Mouse (Mus musculus): ENCODE data around the gene Rimkla. TPM values are rescaled to one million over a fixed set of nuclear protein-coding genes. Genes with fewer than 3 reads are reported as not detected.
"Not testable (repeated sequence)": the region's sequence is repeated elsewhere in the genome, so short reads cannot be mapped to it uniquely, and the experiment has no call there.

The Rimkla gene
- 4.1 and 4.4 TPM in 2 replicates for polyA plus RNA-seq (2015; fragmentation: Nextera tagmentation; extraction: Ambion mirVana)

GRCm38 (mm10) chr4:119492291-119492932 lies at the start of gene Rimkla:
Gene Rimkla (minus strand): TSS chr4:119492628.
- no peak within 1 kb of the TSS; the same call in 1 of the 2 replicates for H3K27ac ChIP-seq (replicated peaks)
- peaks cover 45% of the 10 kb centered on the region for H3K27me3 ChIP-seq (replicated peaks)
- peak; percentile 45 for ATAC-seq (ENCODE audit: extremely low read depth, insufficient number of reproducible peaks, low FRiP score, low TSS enrichment)
- peak within 1 kb of the TSS; percentile 69 for H3K4me3 ChIP-seq
- H3K4me1 ChIP-seq, result peaks cover 10% of the 10 kb centered on the region; the same call in 1 of the 2 replicates
- H3K9ac ChIP-seq, result peak within 1 kb of the TSS; percentile 83
- no peaks in the 10 kb centered on the region for H3K36me3 ChIP-seq
- peak within 1 kb of the TSS; percentile 88 for H3K4me2 ChIP-seq
- WGBS, result under 1% methylated on average over 56 of the region's 77 CpGs
- no peaks in the 10 kb centered on the region for H3K9me3 ChIP-seq

GRCm38 (mm10) chr4:119540533-119540890 lies 48.1 kb upstream of the Rimkla start:
- H3K27me3 ChIP-seq (replicated peaks), result no peaks in the 10 kb centered on the region
- no peaks in the 10 kb centered on the region for H3K36me3 ChIP-seq
- peak overlapping the region; percentile 99 for H3K9ac ChIP-seq
- peak overlapping the region; percentile 98 for H3K4me3 ChIP-seq
- H3K4me2 ChIP-seq, result peak overlapping the region; percentile 89
- no peak for ATAC-seq (ENCODE audit: extremely low read depth, insufficient number of reproducible peaks, low FRiP score, low TSS enrichment)
- WGBS, result 6% methylated on average over 10 of the region's 10 CpGs
- H3K4me1 ChIP-seq, result peaks cover 45% of the 10 kb centered on the region
- no peaks in the 10 kb centered on the region for H3K9me3 ChIP-seq
- H3K27ac ChIP-seq (replicated peaks), result peak overlapping the region; percentile 99

DNA sequence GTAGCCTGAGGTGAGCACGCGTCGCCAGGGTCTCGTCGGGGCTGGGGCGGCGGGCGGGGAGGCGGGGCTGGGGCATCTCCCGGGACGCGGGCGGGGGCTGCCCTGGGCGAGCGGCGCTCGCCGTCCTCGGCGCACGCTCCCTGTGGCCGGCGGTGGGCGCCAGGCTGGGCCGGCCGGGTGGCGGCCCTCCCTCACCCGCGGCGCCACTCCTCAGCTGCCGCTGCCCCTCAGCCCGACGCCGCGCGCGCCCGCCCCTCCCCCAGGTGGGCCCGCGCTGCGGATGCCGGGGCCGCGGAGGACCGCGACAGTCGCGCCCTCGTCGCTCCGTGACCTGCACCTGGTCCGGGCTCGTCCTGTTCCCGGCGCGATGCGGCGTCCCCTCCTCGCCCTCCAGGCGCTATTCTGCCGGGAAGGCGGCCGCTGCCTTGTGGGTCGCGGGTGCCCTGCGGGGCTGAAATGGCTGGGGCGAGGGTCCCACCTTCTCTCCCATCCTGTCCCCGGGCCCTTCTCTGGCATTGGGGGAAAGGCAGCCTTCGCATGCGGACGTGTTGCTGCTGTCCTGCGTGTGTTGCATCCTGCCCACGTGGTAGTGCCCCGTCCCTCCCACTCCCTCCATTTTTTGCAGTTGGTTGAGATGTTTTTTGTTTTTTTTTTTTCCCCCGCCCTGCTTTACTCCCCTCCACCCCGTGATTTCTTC lies 47.6 kb upstream of the Rimkla start:
- Histone ChIP-seq H3K4me3 (peak overlapping the region; percentile 98), H3K4me1 (peaks cover 48% of the 10 kb centered on the region), H3K9me3 (no peaks in the 10 kb centered on the region), H3K9ac (peak overlapping the region; percentile 99), H3K27me3 (replicated peaks) (no peaks in the 10 kb centered on the region), H3K36me3 (no peaks in the 10 kb centered on the region), H3K27ac (replicated peaks) (peak overlapping the region; percentile 99), H3K4me2 (peak overlapping the region; percentile 89)
- peak; percentile 55; the same call in 1 of the 2 replicates for ATAC-seq (ENCODE audit: extremely low read depth, insufficient number of reproducible peaks, low FRiP score, low TSS enrichment)
- under 1% methylated on average over 62 of the region's 76 CpGs for WGBS

GRCm38 (mm10) chr4:119539031-119539824 lies 46.8 kb upstream of the Rimkla start, which contains the start of gene Frg2f1:
Gene Frg2f1 (minus strand): TSS chr4:119539529.
- Histone ChIP-seq H3K27ac (replicated peaks) (peak within 1 kb of the TSS; percentile 99), H3K4me2 (peak within 1 kb of the TSS; percentile 89), H3K4me3 (peak within 1 kb of the TSS; percentile 98), H3K4me1 (peaks cover 46% of the 10 kb centered on the region), H3K9me3 (no peaks in the 10 kb centered on the region), H3K36me3 (no peaks in the 10 kb centered on the region), H3K9ac (peak within 1 kb of the TSS; percentile 99), H3K27me3 (replicated peaks) (no peaks in the 10 kb centered on the region)
- WGBS, result under 1% methylated on average over 79 of the region's 85 CpGs
- ATAC-seq (ENCODE audit: extremely low read depth, insufficient number of reproducible peaks, low FRiP score, low TSS enrichment), result peak; percentile 83

GRCm38 (mm10) chr4:119537436-119537835 lies 45.0 kb upstream of the Rimkla start:
- no peak overlapping the region for H3K9ac ChIP-seq
- 75% methylated on average over 4 of the region's 4 CpGs for WGBS
- no peak for ATAC-seq (ENCODE audit: extremely low read depth, insufficient number of reproducible peaks, low FRiP score, low TSS enrichment)
- no peaks in the 10 kb centered on the region for H3K9me3 ChIP-seq
- H3K27ac ChIP-seq (replicated peaks), result no peak overlapping the region
- no peaks in the 10 kb centered on the region for H3K36me3 ChIP-seq
- H3K4me3 ChIP-seq, result no peak overlapping the region
- H3K4me1 ChIP-seq, result peaks cover 38% of the 10 kb centered on the region
- no peak overlapping the region for H3K4me2 ChIP-seq
- no peaks in the 10 kb centered on the region for H3K27me3 ChIP-seq (replicated peaks)

- not testable (repeated sequence) for H3K36me3 ChIP-seq; H3K9me3 ChIP-seq; H3K27me3 ChIP-seq (replicated peaks); H3K4me3 ChIP-seq; ATAC-seq (ENCODE audit: extremely low read depth, insufficient number of reproducible peaks, low FRiP score, low TSS enrichment); H3K27ac ChIP-seq (replicated peaks); H3K9ac ChIP-seq; H3K4me2 ChIP-seq
- peaks cover 34% of the 10 kb centered on the region for H3K4me1 ChIP-seq
- WGBS, result 82% methylated on average over 4 of the region's 4 CpGs
Measured at GRCm38 (mm10) chr4:119536615-119537014, 44.2 kb upstream of the Rimkla start, which contains the start of gene Foxj3. Gene Foxj3 (plus strand): TSS chr4:119537004.

- Histone ChIP-seq H3K9me3 (no peaks in the 10 kb centered on the region), H3K27me3 (replicated peaks) (no peaks in the 10 kb centered on the region), H3K27ac (replicated peaks) (no peak overlapping the region), H3K4me1 (peaks cover 22% of the 10 kb centered on the region), H3K4me2 (no peak overlapping the region), H3K9ac (no peak overlapping the region), H3K36me3 (no peaks in the 10 kb centered on the region), H3K4me3 (no peak overlapping the region)
- WGBS, result 36% methylated on average over 4 of the region's 4 CpGs
- no peak for ATAC-seq (ENCODE audit: extremely low read depth, insufficient number of reproducible peaks, low FRiP score, low TSS enrichment)
Measured at GRCm38 (mm10) chr4:119535103-119535502, 42.7 kb upstream of the Rimkla start.

DNA sequence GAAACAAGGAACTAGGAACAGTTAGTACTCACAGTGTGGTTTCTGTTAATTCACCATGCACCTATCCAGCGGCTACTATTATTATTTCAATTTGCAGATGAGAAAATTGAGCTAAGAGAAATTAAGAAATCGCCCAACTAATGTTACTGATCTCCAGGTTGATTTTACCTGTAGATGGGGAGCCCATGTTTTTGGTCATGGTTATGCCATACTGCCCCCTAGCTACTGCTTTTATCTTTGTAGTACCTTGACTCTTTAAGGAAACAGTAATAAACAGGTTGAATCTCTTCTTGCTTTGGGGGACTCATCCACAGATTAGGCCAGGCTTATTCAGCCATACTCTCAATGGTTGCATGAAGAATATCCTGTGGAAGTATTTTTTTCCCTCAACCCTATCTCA lies 39.4 kb upstream of the Rimkla start:
- peaks cover 10% of the 10 kb centered on the region for H3K4me1 ChIP-seq
- H3K4me2 ChIP-seq, result no peak overlapping the region
- no peak overlapping the region for H3K27ac ChIP-seq (replicated peaks)
- H3K36me3 ChIP-seq, result no peaks in the 10 kb centered on the region
- no peak for ATAC-seq (ENCODE audit: extremely low read depth, insufficient number of reproducible peaks, low FRiP score, low TSS enrichment)
- no peaks in the 10 kb centered on the region for H3K9me3 ChIP-seq
- H3K9ac ChIP-seq, result no peak overlapping the region
- no peaks in the 10 kb centered on the region for H3K27me3 ChIP-seq (replicated peaks)
- no peak overlapping the region for H3K4me3 ChIP-seq
- WGBS, result 72% methylated on average over 2 of the region's 2 CpGs

DNA sequence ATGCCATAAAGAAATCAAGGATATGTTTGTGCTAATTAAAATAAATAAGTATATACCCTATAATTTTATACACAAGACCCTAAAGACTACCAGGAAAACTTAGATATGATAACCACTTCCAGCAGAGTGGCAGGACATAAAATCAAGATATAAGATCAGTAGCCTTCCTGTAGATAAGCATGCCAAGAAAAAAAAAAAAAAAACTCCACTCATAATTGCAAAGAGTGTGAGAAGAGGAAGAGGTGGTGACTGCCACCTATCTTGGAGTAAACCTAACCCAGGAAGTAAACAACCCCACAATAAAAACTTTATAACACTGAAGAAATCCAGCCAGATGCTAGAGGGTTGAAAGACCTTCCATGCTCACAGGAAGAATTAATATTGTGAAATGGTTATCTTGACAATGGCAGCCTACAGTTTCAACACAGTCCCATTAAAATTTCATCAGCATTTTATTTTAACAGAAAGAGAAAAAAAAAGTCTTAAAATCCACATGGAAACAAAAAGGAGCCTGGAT lies 34.0 kb upstream of the Rimkla start:
- Histone ChIP-seq H3K4me1 (no peaks in the 10 kb centered on the region), H3K9ac (no peak overlapping the region), H3K27me3 (replicated peaks) (no peaks in the 10 kb centered on the region), H3K4me2 (no peak overlapping the region), H3K9me3 (no peaks in the 10 kb centered on the region), H3K36me3 (no peaks in the 10 kb centered on the region), H3K27ac (replicated peaks) (no peak overlapping the region), H3K4me3 (no peak overlapping the region)
- no peak for ATAC-seq (ENCODE audit: extremely low read depth, insufficient number of reproducible peaks, low FRiP score, low TSS enrichment)

DNA sequence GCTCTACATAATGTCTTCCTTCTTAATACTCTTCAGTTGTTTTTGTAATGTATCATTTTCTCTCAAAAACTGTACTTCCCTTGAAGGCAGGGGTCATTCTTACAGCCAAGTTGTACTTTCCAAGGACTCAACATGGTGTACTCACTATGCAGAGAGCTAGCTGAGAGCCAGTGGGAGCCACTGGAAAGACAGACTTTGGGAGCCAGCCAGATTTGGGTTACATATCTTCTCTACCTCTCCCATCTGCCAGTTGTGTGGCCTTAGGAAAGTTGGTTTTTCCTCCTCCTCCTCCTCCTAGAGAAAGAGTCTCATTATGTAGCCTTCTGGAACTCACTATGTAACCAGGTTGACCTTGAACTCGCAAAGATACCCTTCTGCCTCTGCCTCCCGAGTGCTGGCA lies 32.0 kb upstream of the Rimkla start:
- Histone ChIP-seq H3K36me3 (no peaks in the 10 kb centered on the region), H3K4me2 (no peak overlapping the region), H3K27ac (replicated peaks) (no peak overlapping the region), H3K9ac (no peak overlapping the region), H3K9me3 (no peaks in the 10 kb centered on the region), H3K27me3 (replicated peaks) (no peaks in the 10 kb centered on the region), H3K4me1 (no peaks in the 10 kb centered on the region), H3K4me3 (no peak overlapping the region)
- 79% methylated on average over 2 of the region's 2 CpGs for WGBS
- no peak for ATAC-seq (ENCODE audit: extremely low read depth, insufficient number of reproducible peaks, low FRiP score, low TSS enrichment)

DNA sequence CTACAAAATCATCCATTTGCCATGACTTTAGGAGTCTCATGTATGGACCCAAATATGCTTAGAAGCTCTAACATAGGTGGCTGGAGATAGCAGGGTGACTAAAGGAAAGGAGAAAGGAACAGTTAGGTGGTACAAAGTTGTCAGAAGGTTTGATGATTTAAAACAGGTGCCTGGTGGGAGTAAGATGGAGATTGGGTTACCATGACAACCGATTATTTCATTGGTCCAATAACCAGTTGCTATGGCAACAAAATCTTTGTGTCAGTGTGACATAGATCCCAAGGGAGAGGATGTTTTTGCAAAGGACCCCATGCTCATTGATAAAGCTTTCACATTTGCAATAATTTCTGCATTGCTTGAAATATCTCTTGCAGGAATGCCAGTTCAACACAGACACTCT lies 31.6 kb upstream of the Rimkla start:
- Histone ChIP-seq H3K27ac (replicated peaks) (no peak overlapping the region), H3K4me1 (no peaks in the 10 kb centered on the region), H3K9ac (no peak overlapping the region), H3K9me3 (no peaks in the 10 kb centered on the region), H3K27me3 (replicated peaks) (no peaks in the 10 kb centered on the region), H3K4me3 (no peak overlapping the region), H3K36me3 (no peaks in the 10 kb centered on the region), H3K4me2 (no peak overlapping the region)
- ATAC-seq (ENCODE audit: extremely low read depth, insufficient number of reproducible peaks, low FRiP score, low TSS enrichment), result no peak
- WGBS, result 88% methylated on average over 1 of the region's 1 CpGs

All from heart, embryonic 13.5 days (tissue).